Comparison of ENCODE assay signal across 10 mouse cellular contexts in the genomic region with DNA sequence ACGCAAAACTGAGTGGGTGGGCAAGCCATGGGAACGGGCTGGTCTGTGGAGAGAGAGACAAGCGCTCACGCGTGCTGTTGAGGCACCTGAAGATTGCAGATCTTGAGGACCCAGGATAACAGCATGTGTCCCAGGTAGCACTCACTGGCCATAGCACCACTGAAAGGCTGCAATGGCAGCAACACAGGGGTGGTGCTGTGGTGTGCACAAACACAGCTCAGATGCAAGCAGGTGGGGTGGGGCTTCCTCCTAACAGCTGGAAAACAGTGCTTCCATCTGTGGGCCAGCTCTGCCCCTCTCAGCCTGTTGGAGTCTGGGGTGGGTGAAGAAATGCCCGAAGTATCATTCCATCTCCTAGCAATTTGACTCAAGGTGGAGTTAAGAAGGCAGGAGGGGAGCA. TPM values are rescaled to one million over a fixed set of nuclear protein-coding genes. Genes with fewer than 3 reads are reported as not detected.
DNase-seq lines count a peak whose midpoint lies in the region; ATAC-seq lines count a peak whose summit lies in the region.
"Had no signal": no experiment of that assay in that cellular context is flagged by ENCODE, and none has a peak within 500 bp of the region (broad histone marks: within the 10 kb centered on the region; RNA-seq: fewer than 3 reads in every experiment).

Bclaf3 (plus strand) TSS at position 301 of the 400 bp plus-strand sequence.

- no peak for DNase-seq in layer of hippocampus, postnatal 10 days (ENCODE audit: low spot score in 2 of 2)
- no peak for DNase-seq in layer of hippocampus, adult 18-20 months (ENCODE audit: low spot score in 2 of 2)
- DNase-seq in R1 (ENCODE audit: low read depth, low spot score): peak; percentile 46
- no peak for DNase-seq in ovary, postnatal 36 days (ENCODE audit: low spot score)
- DNase-seq in spleen, adult 18-20 months: no peak
- no peak for DNase-seq in left cerebral cortex, postnatal 14 days (ENCODE audit: low spot score in 2 of 2)
- DNase-seq: heart, postnatal 4 days had no signal

- H3K4me1 ChIP-seq in forebrain, embryonic 12.5 days: no peaks in the 10 kb centered on the region

- WGBS in forebrain, embryonic 12.5 days: 83% methylated on average over 6 of the region's 6 CpGs

- H3K36me3 ChIP-seq in forebrain, embryonic 12.5 days (replicated peaks): no peaks in the 10 kb centered on the region

- intact Hi-C loops in left cerebral cortex, postnatal 14 days (cut with DNase I): no loop called here

- no peak within 1 kb of the TSS for H3K4me2 ChIP-seq in forebrain, embryonic 12.5 days

- no peaks in the 10 kb centered on the region for H3K9me3 ChIP-seq in forebrain, embryonic 12.5 days

- no peak within 1 kb of the TSS for H3K27ac ChIP-seq in forebrain, embryonic 12.5 days

- H3K4me3 ChIP-seq in forebrain, embryonic 12.5 days (replicated peaks): no peak within 1 kb of the TSS
- H3K4me3 ChIP-seq: myocyte had no signal

- no peak within 1 kb of the TSS for H3K9ac ChIP-seq in forebrain, embryonic 12.5 days

- ATAC-seq in forebrain, embryonic 12.5 days (ENCODE audit: low FRiP score): no peak
- ATAC-seq in megakaryocyte-erythroid progenitor cell, adult 5-6 weeks (replicated peaks; ENCODE audit: low FRiP score, low TSS enrichment, poor library complexity, severe bottlenecking): no peak

- H3K27me3 ChIP-seq in forebrain, embryonic 12.5 days: peaks cover 22% of the 10 kb centered on the region

RNA-seq across cellular contexts. Expression of gene Bclaf3, which starts in this region (rescaled TPM):
- 10 to 100 TPM; 12.5 to 12.8 TPM for total RNA-seq in layer of hippocampus, postnatal 10 days (2021)
- total RNA-seq in layer of hippocampus, adult 18-20 months (2021): 1 to 10 TPM; 7.8 to 9.3 TPM
- 32.6 and 35.3 TPM in 2 replicates for polyA plus RNA-seq in forebrain, embryonic 12.5 days (2016; fragmentation: Nextera tagmentation; extraction: Ambion mirVana)
- 30.2 and 44.1 TPM in 2 replicates for total RNA-seq in megakaryocyte-erythroid progenitor cell, adult 5-6 weeks (2014; fragmentation: Nextera tagmentation)
- total RNA-seq in megakaryocyte-erythroid progenitor cell, adult 5-6 weeks (2017): 59.3 and 60.9 TPM in 2 replicates
- total RNA-seq in left cerebral cortex, postnatal 14 days (2021): 1 to 10 TPM; 9.6 to 10.0 TPM
